Mouse (Mus musculus) liver, embryonic 14.5 days (tissue): Measurements from ENCODE around the gene Lonp2.

Source experiments
- CTCF ChIP-seq: IDR thresholded peaks from 2 replicates; pipeline ENCODE4 v1.5.1; 2016; ENCODE audit warnings: antibody characterized with exemption, low read depth, control low read depth
- EP300 ChIP-seq: IDR thresholded peaks from 2 replicates; pipeline ENCODE4 v1.6.1; 2016; ENCODE audit warnings: antibody characterized with exemption, low read depth

DNA sequence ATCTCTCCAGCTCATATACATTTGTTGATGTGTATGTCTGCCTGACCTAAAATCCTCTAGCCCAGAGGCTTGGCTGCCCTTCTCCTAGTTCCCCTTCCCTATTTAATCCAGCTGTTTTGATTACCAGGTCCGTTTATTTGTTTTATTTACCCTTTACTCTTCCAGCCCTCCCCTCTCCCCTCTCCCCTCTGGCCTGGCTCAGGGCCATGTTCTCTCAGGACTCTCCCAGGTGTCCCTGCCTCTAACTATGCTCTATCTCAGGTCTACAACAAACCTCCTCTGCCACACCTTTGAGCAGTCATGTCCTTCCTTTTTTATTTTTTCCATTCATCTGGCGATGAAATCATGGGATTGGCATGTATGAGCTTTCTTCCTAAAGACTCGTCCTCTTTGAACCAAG is 106.5 kb downstream of the Lonp2 start:
- TF ChIP-seq CTCF (no peak), EP300 (no peak)
